Mouse (Mus musculus) thymus, adult 2 months (tissue): ENCODE results near the gene Bpifb2.

Experiments used
- CTCF ChIP-seq: fragments of 200-500 bp; IDR thresholded peaks from 2 replicates; pipeline ENCODE4 v1.5.1; 2012; ENCODE audit warnings: mild to moderate bottlenecking, control low read depth, low read length, moderate library complexity, borderline replicate concordance; ENCODE audit not compliant: control insufficient read depth, poor library complexity, insufficient read depth; ENCODE audit errors: extremely low read depth
- POLR2A ChIP-seq: fragments of 200-500 bp; IDR thresholded peaks from 2 replicates; pipeline ENCODE4 v1.6.1; 2012; ENCODE audit warnings: mild to moderate bottlenecking, low read length, control low read depth, moderate library complexity; ENCODE audit not compliant: control insufficient read depth, poor library complexity, insufficient read depth; ENCODE audit errors: extremely low read depth

- TF ChIP-seq CTCF (no peak), POLR2A (no peak)
Measured at GRCm38 (mm10) chr2:153902726-153903125, 27.9 kb downstream of the Bpifb2 start.
